Mouse (Mus musculus) megakaryocyte, embryonic 14.5 days (primary cell): ENCODE results near the gene Pak4.

Experiments used
- FLI1 ChIP-seq: IDR thresholded peaks from 2 replicates; pipeline ENCODE4 v1.6.1; 2012; ENCODE audit warnings: low read length, inconsistent platforms, mixed read lengths
- GATA1 ChIP-seq: IDR thresholded peaks from 3 replicates; pipeline ENCODE4 v1.6.1; 2012; ENCODE audit warnings: mixed read lengths, low read length, inconsistent platforms, borderline replicate concordance

DNA sequence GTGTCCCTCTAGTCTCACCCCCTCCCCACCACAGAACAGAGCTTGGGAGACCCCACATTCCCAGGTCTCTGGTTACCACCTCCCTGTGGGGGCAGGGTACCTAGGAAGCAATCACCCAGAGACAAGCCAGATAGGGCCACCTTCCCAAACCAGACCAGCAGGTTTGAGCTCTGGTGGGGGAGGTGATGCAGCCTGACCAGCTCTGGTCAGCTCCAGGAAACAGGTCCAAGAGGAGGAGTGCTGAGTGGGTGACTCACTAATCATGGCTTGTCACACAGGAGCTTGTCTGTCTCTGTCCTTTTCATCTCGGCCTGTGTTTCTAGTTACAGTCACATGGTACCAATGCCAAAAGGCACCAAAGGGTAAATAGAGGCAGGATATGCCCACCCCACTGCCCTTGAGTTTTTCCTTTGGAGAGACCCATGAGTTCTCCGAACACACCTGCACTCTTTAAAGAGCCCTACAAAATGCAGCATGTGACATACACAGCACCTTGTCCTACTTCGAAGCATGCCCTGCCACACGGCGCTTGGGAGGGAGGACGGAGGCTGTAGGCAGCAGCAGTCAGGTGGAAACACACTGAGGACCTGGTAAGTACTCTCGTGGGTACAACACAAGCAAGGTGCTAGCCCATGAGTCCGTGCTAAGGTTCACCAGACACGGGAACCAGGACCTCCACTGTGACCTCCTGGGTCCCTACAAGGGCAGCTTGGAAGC lies 20.0 kb downstream of the Pak4 start:
- no peak for TF ChIP-seq FLI1
- TF ChIP-seq GATA1: no peak
